Mouse (Mus musculus): ENCODE measurements around the gene Hmcn1. TPM values are rescaled to one million over a fixed set of nuclear protein-coding genes. Genes with fewer than 3 reads are reported as not detected.

Gene Hmcn1
- total and polyA plus RNA-seq, 3 experiments, result not detected

DNA sequence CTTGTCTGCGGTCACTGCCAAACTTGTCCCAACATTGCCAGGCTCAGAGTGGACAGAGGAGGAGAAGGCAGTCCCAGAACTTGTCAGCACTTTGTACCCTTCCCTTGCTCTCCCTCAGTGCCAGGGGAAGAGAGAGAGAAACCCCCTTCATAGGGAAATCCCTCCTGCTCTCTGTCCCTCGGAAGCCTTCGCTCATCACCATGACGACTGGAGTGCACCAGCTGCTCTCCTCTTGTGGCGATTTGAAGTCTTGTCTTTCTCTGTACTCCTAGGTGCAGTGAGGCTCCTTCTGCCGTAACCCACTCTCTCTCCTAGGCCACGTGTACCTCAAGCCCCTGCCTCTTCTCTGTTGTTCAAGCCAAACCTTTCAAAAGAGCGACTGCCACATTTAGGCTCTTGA, 409.5 kb downstream of the Hmcn1 start:
- no peak for TF ChIP-seq RCOR1 (IDR thresholded peaks at IDR 0.05; ENCODE audit: low read depth, low read length)

GRCm38 (mm10) chr1:150580561-150580960, 412.7 kb downstream of the Hmcn1 start:
- TF ChIP-seq ETS1 (IDR thresholded peaks at IDR 0.05; ENCODE audit: low read depth, low read length) (no peak), MAFK (IDR thresholded peaks at IDR 0.05; ENCODE audit: borderline replicate concordance, low read depth, low read length) (no peak), RAD21 (IDR thresholded peaks at IDR 0.05; ENCODE audit: low read depth, low read length) (no peak), TBP (IDR thresholded peaks at IDR 0.05; ENCODE audit: low read depth, low read length) (no peak), POLR2A (IDR thresholded peaks at IDR 0.05; ENCODE audit: control insufficient read depth in 1 of 2, insufficient read depth in 1 of 2, low read depth in 1 of 2, low read length in 2 of 2, poor library complexity in 1 of 2) (no peak), UBTF (IDR thresholded peaks at IDR 0.05; ENCODE audit: borderline replicate concordance, insufficient read depth, low read depth, low read length) (no peak), MAX (IDR thresholded peaks at IDR 0.05; ENCODE audit: low read length) (no peak), SMC3 (IDR thresholded peaks at IDR 0.05; ENCODE audit: low read depth, low read length) (no peak), USF1 (IDR thresholded peaks at IDR 0.05; ENCODE audit: low read depth, low read length) (no peak), EP300 (IDR thresholded peaks at IDR 0.05; ENCODE audit: low read depth in 1 of 2, low read length in 2 of 2) (no peak), KAT2A (conservative IDR thresholded peaks at IDR 0.05; ENCODE audit: low read depth, low read length) (no peak), TAL1 (IDR thresholded peaks at IDR 0.05; ENCODE audit: low read length) (no peak)
- DNase-seq (ENCODE audit: low read depth, low spot score), result no peak
- no peaks in the 10 kb centered on the region for H3K79me2 ChIP-seq (ENCODE audit: control insufficient read depth, insufficient read depth, low read length, poor library complexity)
- H3K36me3 ChIP-seq (ENCODE audit: control insufficient read depth in 1 of 2, insufficient read depth in 2 of 2, low read length in 2 of 2), result no peaks in the 10 kb centered on the region
- H3K4me3 ChIP-seq (ENCODE audit: control insufficient read depth in 1 of 2, insufficient read depth in 1 of 2, low read depth in 2 of 2, low read length in 2 of 2), result no peak overlapping the region
- H3K27ac ChIP-seq (ENCODE audit: control insufficient read depth, low read depth, low read length), result no peak overlapping the region
- peaks cover 0 to 1% of the 10 kb centered on the region in 2 experiments; a peak in 1 of 4 replicates for H3K27me3 ChIP-seq (ENCODE audit: control insufficient read depth in 1 of 2, insufficient read depth in 2 of 2, low read length in 2 of 2)
- H3K9me3 ChIP-seq (replicated peaks; ENCODE audit: insufficient read depth, low read length), result no peaks in the 10 kb centered on the region
- no peaks in the 10 kb centered on the region for H3K4me1 ChIP-seq (ENCODE audit: control insufficient read depth in 1 of 2, insufficient read depth in 2 of 2, low read length in 2 of 2)
- H3K9ac ChIP-seq (ENCODE audit: control insufficient read depth, low read depth, low read length, poor library complexity, severe bottlenecking), result no peak overlapping the region

More for the DNA sequence above, 409.5 kb downstream of the Hmcn1 start:
- H3K9me3 ChIP-seq (replicated peaks; ENCODE audit: insufficient read depth, low read length), result no peaks in the 10 kb centered on the region
- H3K9ac ChIP-seq (ENCODE audit: control insufficient read depth, low read depth, low read length, poor library complexity, severe bottlenecking), result no peak overlapping the region
- no peaks in the 10 kb centered on the region for H3K4me1 ChIP-seq (ENCODE audit: control insufficient read depth in 1 of 2, insufficient read depth in 2 of 2, low read length in 2 of 2)
- no peaks in the 10 kb centered on the region for H3K79me2 ChIP-seq (ENCODE audit: control insufficient read depth, insufficient read depth, low read length, poor library complexity)
- H3K36me3 ChIP-seq (ENCODE audit: control insufficient read depth in 1 of 2, insufficient read depth in 2 of 2, low read length in 2 of 2), result no peaks in the 10 kb centered on the region
- H3K4me3 ChIP-seq (ENCODE audit: control insufficient read depth in 1 of 2, insufficient read depth in 1 of 2, low read depth in 2 of 2, low read length in 2 of 2), result no peak overlapping the region
- H3K27ac ChIP-seq (ENCODE audit: control insufficient read depth, low read depth, low read length), result no peak overlapping the region
- peaks cover 0 to 1% of the 10 kb centered on the region in 2 experiments; a peak in 1 of 4 replicates for H3K27me3 ChIP-seq (ENCODE audit: control insufficient read depth in 1 of 2, insufficient read depth in 2 of 2, low read length in 2 of 2)
- DNase-seq (ENCODE audit: low read depth, low spot score), result no peak

- no peak for DNase-seq (ENCODE audit: low read depth, low spot score)
- no peak for TF ChIP-seq USF2 (IDR thresholded peaks at IDR 0.05; ENCODE audit: borderline replicate concordance in 1 of 2, insufficient read depth in 1 of 2, low read depth in 1 of 2, low read length in 2 of 2)
- no peak for TF ChIP-seq USF1 (IDR thresholded peaks at IDR 0.05; ENCODE audit: low read depth, low read length)
- no peak for TF ChIP-seq ZC3H11A (IDR thresholded peaks at IDR 0.05; ENCODE audit: low read depth, low read length)
- no peak for TF ChIP-seq MYC (IDR thresholded peaks at IDR 0.05; ENCODE audit: low read depth, low read length)
- TF ChIP-seq ETS1 (IDR thresholded peaks at IDR 0.05; ENCODE audit: low read depth, low read length), result no peak
- TF ChIP-seq MAZ (IDR thresholded peaks at IDR 0.05; ENCODE audit: low read depth, low read length), result no peak
- no peak for TF ChIP-seq ELF1 (IDR thresholded peaks at IDR 0.05; ENCODE audit: low read depth, low read length)
- TF ChIP-seq POLR2AphosphoS2 (IDR thresholded peaks at IDR 0.05; ENCODE audit: low read length), result no peak
- no peak for TF ChIP-seq SMC3 (IDR thresholded peaks at IDR 0.05; ENCODE audit: low read depth, low read length)
- H3K27me3 ChIP-seq (ENCODE audit: control insufficient read depth in 1 of 2, insufficient read depth in 2 of 2, low read length in 2 of 2), result no peaks in the 10 kb centered on the region
- H3K9me3 ChIP-seq (replicated peaks; ENCODE audit: insufficient read depth, low read length), result no peaks in the 10 kb centered on the region
- no peaks in the 10 kb centered on the region for H3K36me3 ChIP-seq (ENCODE audit: control insufficient read depth in 1 of 2, insufficient read depth in 2 of 2, low read length in 2 of 2)
- H3K4me1 ChIP-seq (ENCODE audit: control insufficient read depth in 1 of 2, insufficient read depth in 2 of 2, low read length in 2 of 2), result no peaks in the 10 kb centered on the region
- no peak overlapping the region for H3K27ac ChIP-seq (ENCODE audit: control insufficient read depth, low read depth, low read length)
- no peak overlapping the region for H3K4me3 ChIP-seq (ENCODE audit: control insufficient read depth in 1 of 2, insufficient read depth in 1 of 2, low read depth in 2 of 2, low read length in 2 of 2)
- no peaks in the 10 kb centered on the region for H3K79me2 ChIP-seq (ENCODE audit: control insufficient read depth, insufficient read depth, low read length, poor library complexity)
- H3K9ac ChIP-seq (ENCODE audit: control insufficient read depth, low read depth, low read length, poor library complexity, severe bottlenecking), result no peak overlapping the region
These were observed 419.8 kb downstream of the Hmcn1 start for GRCm38 (mm10) chr1:150573407-150573806.
